Mouse (Mus musculus): Measurements from ENCODE around the gene Cyp2f2. TPM values are rescaled to one million over a fixed set of nuclear protein-coding genes. Genes with fewer than 3 reads are reported as not detected.

Gene Cyp2f2
- polyA plus RNA-seq, 1 experiment from 2014 or later, result not detected

- no peaks in the 10 kb centered on the region for H3K4me1 ChIP-seq (ENCODE audit: control insufficient read depth, insufficient read depth, low read length)
- WGBS, result 69% methylated on average over 3 of the region's 3 CpGs
- H3K27ac ChIP-seq (ENCODE audit: low read depth, low read length), result no peak overlapping the region
- no peak overlapping the region for H3K4me3 ChIP-seq (ENCODE audit: low read length)
- H3K36me3 ChIP-seq (ENCODE audit: control insufficient read depth, insufficient read depth, low read length), result no peaks in the 10 kb centered on the region
- H3K9ac ChIP-seq (ENCODE audit: low read depth, low read length), result no peak overlapping the region
- H3K27me3 ChIP-seq (ENCODE audit: control insufficient read depth, insufficient read depth, low read length), result no peaks in the 10 kb centered on the region
- H3K4me2 ChIP-seq (replicated peaks; ENCODE audit: low read depth, low read length), result no peak overlapping the region
- no peak for ATAC-seq (ENCODE audit: low FRiP score, low TSS enrichment)
- H3K9me3 ChIP-seq (ENCODE audit: control insufficient read depth, low read length), result no peaks in the 10 kb centered on the region
Observed at GRCm38 (mm10) chr7:27111987-27112386, 7.7 kb upstream of the Cyp2f2 start.

DNA sequence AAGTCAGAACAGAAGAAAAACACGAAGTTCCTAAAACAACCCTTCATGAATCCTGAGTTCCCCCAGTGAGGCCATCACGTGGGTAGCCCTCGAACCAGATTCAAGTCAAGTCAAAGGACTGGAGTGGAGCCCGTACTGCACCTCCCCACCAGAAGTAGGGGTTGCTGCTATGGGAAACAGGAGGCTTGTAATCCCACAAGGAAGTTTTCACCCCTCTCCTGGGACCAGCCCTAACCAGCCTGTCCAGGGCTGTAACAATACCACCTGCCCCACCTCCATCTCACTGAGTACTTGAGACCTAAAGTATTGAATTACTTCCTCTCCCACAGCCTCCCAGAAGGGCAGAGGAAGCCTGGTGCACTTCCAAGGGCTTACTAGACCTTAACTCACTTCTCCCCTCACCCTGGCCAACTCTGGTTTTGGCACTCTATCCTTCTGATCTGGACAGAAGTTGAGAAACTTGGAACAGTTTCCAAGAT, 1.6 kb upstream of the Cyp2f2 start:
- ATAC-seq (ENCODE audit: low FRiP score, low TSS enrichment), result peak; percentile 71; the same call in 1 of the 2 replicates
- Histone ChIP-seq H3K27ac (ENCODE audit: low read depth, low read length) (no peak overlapping the region), H3K9ac (ENCODE audit: low read depth, low read length) (no peak overlapping the region)

DNA sequence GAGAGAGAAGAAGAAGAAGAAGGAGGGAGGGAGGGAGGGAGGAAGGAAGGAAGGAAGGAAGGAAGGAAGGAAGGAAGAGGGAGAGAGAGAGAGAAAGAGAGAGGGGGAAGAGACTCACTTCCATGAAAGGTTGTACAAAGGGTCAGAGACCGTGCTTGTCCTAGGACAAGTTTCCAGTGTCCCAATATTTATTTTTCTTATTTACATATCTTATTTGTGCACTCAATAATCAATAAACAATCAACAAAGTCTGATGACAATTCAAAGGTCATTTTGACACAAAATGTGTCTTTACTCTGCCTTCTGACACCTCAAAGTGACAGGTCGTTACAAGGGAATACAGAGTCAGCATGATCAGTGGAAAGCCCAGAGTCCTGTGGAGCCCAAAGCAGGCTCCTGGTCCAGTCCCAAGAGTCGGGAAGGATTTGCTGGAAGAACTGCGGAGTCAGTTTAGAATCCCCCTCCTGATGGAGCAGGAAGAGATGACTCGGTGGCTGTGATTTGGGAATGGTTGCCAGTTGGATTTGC, 4.7 kb downstream of the Cyp2f2 start:
- no peaks in the 10 kb centered on the region for H3K36me3 ChIP-seq (ENCODE audit: control insufficient read depth, insufficient read depth, low read length)
- no peaks in the 10 kb centered on the region for H3K4me1 ChIP-seq (ENCODE audit: control insufficient read depth, insufficient read depth, low read length)
- H3K27ac ChIP-seq (ENCODE audit: low read depth, low read length), result no peak overlapping the region
- no peak overlapping the region for H3K4me2 ChIP-seq (replicated peaks; ENCODE audit: low read depth, low read length)
- no peaks in the 10 kb centered on the region for H3K27me3 ChIP-seq (ENCODE audit: control insufficient read depth, insufficient read depth, low read length)
- H3K9me3 ChIP-seq (ENCODE audit: control insufficient read depth, low read length), result no peaks in the 10 kb centered on the region
- WGBS, result 73% methylated on average over 5 of the region's 5 CpGs
- H3K4me3 ChIP-seq (ENCODE audit: low read length), result no peak overlapping the region
- no peak for ATAC-seq (ENCODE audit: low FRiP score, low TSS enrichment)
- H3K9ac ChIP-seq (ENCODE audit: low read depth, low read length), result no peak overlapping the region

More for the DNA sequence above, 1.6 kb upstream of the Cyp2f2 start:
- Histone ChIP-seq H3K27me3 (ENCODE audit: control insufficient read depth, insufficient read depth, low read length) (no peaks in the 10 kb centered on the region), H3K4me3 (ENCODE audit: low read length) (no peak overlapping the region), H3K9me3 (ENCODE audit: control insufficient read depth, low read length) (no peaks in the 10 kb centered on the region), H3K4me1 (ENCODE audit: control insufficient read depth, insufficient read depth, low read length) (no peaks in the 10 kb centered on the region), H3K36me3 (ENCODE audit: control insufficient read depth, insufficient read depth, low read length) (no peaks in the 10 kb centered on the region), H3K4me2 (replicated peaks; ENCODE audit: low read depth, low read length) (no peak overlapping the region)
- WGBS, result 72% methylated on average over 4 of the region's 4 CpGs

DNA sequence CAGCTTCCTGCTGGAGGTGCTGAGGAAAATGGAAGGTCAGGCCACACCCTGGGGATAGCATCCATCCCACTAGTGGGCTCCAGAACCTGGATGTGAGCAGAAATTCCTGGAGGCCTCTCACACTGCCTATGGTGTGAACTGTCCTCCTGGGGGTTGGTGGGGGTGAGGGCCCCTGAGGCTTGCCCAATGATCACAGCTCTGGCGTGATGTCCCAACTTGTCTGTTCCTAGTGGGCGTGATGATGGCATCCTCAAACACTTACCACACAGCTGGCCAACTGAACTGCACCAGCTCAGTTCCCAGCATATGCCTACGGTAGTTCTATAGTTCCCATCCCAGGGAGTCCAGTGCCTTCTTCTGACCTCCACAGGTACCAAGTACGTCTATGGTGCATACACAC, 5.3 kb downstream of the Cyp2f2 start:
- no peak overlapping the region for H3K4me3 ChIP-seq (ENCODE audit: low read length)
- no peaks in the 10 kb centered on the region for H3K36me3 ChIP-seq (ENCODE audit: control insufficient read depth, insufficient read depth, low read length)
- no peak for ATAC-seq (ENCODE audit: low FRiP score, low TSS enrichment)
- 88% methylated on average over 4 of the region's 4 CpGs for WGBS
- no peak overlapping the region for H3K9ac ChIP-seq (ENCODE audit: low read depth, low read length)
- H3K27me3 ChIP-seq (ENCODE audit: control insufficient read depth, insufficient read depth, low read length), result no peaks in the 10 kb centered on the region
- no peaks in the 10 kb centered on the region for H3K4me1 ChIP-seq (ENCODE audit: control insufficient read depth, insufficient read depth, low read length)
- H3K4me2 ChIP-seq (replicated peaks; ENCODE audit: low read depth, low read length), result no peak overlapping the region
- no peak overlapping the region for H3K27ac ChIP-seq (ENCODE audit: low read depth, low read length)
- no peaks in the 10 kb centered on the region for H3K9me3 ChIP-seq (ENCODE audit: control insufficient read depth, low read length)

GRCm38 (mm10) chr7:27128162-27128561, 8.5 kb downstream of the Cyp2f2 start:
- ATAC-seq (ENCODE audit: low FRiP score, low TSS enrichment), result peak; percentile 68; the same call in 1 of the 2 replicates
- Histone ChIP-seq H3K27ac (ENCODE audit: low read depth, low read length) (no peak overlapping the region), H3K27me3 (ENCODE audit: control insufficient read depth, insufficient read depth, low read length) (no peaks in the 10 kb centered on the region), H3K4me3 (ENCODE audit: low read length) (no peak overlapping the region), H3K4me1 (ENCODE audit: control insufficient read depth, insufficient read depth, low read length) (no peaks in the 10 kb centered on the region), H3K9ac (ENCODE audit: low read depth, low read length) (no peak overlapping the region), H3K9me3 (ENCODE audit: control insufficient read depth, low read length) (peaks cover 2% of the 10 kb centered on the region; the same call in 1 of the 2 replicates), H3K36me3 (ENCODE audit: control insufficient read depth, insufficient read depth, low read length) (no peaks in the 10 kb centered on the region), H3K4me2 (replicated peaks; ENCODE audit: low read depth, low read length) (no peak overlapping the region)
- 51% methylated on average over 3 of the region's 3 CpGs for WGBS

GRCm38 (mm10) chr7:27128946-27129345, 9.2 kb downstream of the Cyp2f2 start:
- no peak overlapping the region for H3K27ac ChIP-seq (ENCODE audit: low read depth, low read length)

DNA sequence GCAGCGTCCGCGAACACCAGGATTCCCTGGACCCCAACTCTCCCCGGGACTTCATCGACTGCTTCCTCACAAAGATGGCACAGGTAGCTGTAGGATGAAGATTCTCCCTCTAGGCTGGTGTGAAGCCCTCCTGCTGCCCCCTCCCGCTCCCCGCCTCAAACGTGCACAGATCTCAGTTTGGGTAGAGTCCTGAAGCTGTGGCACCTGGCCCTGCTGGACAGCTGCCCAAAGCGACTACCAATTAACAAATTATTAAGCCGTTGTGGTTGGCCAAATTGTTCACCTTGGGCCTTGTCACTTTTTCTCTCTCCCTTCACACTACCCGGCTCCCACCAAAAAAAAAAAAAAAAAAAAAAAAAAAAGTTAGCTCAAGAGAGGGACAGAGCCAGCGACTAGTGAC, 10.1 kb downstream of the Cyp2f2 start:
- Histone ChIP-seq H3K9ac (ENCODE audit: low read depth, low read length) (no peak overlapping the region), H3K4me2 (replicated peaks; ENCODE audit: low read depth, low read length) (no peak overlapping the region), H3K27me3 (ENCODE audit: control insufficient read depth, insufficient read depth, low read length) (no peaks in the 10 kb centered on the region), H3K4me3 (ENCODE audit: low read length) (no peak overlapping the region), H3K27ac (ENCODE audit: low read depth, low read length) (no peak overlapping the region), H3K9me3 (ENCODE audit: control insufficient read depth, low read length) (peaks cover 2% of the 10 kb centered on the region; the same call in 1 of the 2 replicates), H3K36me3 (ENCODE audit: control insufficient read depth, insufficient read depth, low read length) (no peaks in the 10 kb centered on the region), H3K4me1 (ENCODE audit: control insufficient read depth, insufficient read depth, low read length) (no peaks in the 10 kb centered on the region)
- no peak for ATAC-seq (ENCODE audit: low FRiP score, low TSS enrichment)
- 88% methylated on average over 12 of the region's 12 CpGs for WGBS

More at GRCm38 (mm10) chr7:27128946-27129345, 9.2 kb downstream of the Cyp2f2 start:
- Histone ChIP-seq H3K27me3 (ENCODE audit: control insufficient read depth, insufficient read depth, low read length) (no peaks in the 10 kb centered on the region), H3K4me3 (ENCODE audit: low read length) (no peak overlapping the region), H3K9ac (ENCODE audit: low read depth, low read length) (no peak overlapping the region), H3K9me3 (ENCODE audit: control insufficient read depth, low read length) (peaks cover 2% of the 10 kb centered on the region; the same call in 1 of the 2 replicates), H3K4me1 (ENCODE audit: control insufficient read depth, insufficient read depth, low read length) (no peaks in the 10 kb centered on the region), H3K4me2 (replicated peaks; ENCODE audit: low read depth, low read length) (no peak overlapping the region), H3K36me3 (ENCODE audit: control insufficient read depth, insufficient read depth, low read length) (no peaks in the 10 kb centered on the region)
- no peak for ATAC-seq (ENCODE audit: low FRiP score, low TSS enrichment)
- 90% methylated on average over 13 of the region's 13 CpGs for WGBS

DNA sequence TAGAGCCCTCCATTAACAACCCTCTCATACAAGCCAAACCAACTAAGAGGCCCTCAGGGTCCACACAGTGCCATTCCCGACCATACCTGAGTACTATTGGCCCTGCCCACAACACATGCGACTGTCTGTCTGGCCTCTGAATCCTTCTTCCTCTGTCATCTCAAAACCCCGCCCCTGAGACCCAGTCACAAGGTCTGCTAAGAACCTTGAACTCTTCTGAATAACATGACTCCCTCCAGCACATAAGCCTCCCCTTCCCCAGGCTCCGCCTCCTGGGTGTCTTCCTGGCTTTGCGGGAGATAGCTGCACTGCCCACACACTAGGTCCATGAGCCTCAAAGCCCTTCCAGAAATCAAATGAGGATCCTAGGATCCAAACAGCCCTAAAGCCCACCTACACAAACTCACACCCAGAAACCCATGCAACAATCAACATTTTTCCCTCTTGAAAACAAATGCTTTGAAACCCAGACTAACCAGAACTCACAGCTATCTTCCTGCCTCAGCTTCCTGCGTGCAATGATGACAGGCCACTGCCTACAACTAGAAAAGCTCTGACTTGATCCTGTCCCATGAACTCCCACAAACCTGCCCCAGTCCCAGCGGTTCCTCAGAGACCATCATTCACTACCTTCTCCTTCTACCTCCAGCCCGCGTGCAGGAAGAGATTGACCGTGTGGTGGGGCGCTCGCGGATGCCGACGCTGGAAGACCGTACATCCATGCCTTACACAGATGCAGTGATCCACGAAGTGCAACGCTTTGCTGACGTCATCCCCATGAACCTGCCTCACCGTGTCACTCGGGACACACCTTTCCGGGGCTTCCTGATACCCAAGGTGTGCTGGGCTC, 11.0 kb downstream of the Cyp2f2 start:
- no peaks in the 10 kb centered on the region for H3K4me1 ChIP-seq (ENCODE audit: control insufficient read depth, insufficient read depth, low read length)
- no peak overlapping the region for H3K9ac ChIP-seq (ENCODE audit: low read depth, low read length)
- no peak for ATAC-seq (ENCODE audit: low FRiP score, low TSS enrichment)
- WGBS, result 88% methylated on average over 22 of the region's 22 CpGs
- no peaks in the 10 kb centered on the region for H3K27me3 ChIP-seq (ENCODE audit: control insufficient read depth, insufficient read depth, low read length)
- no peak overlapping the region for H3K4me2 ChIP-seq (replicated peaks; ENCODE audit: low read depth, low read length)
- no peaks in the 10 kb centered on the region for H3K36me3 ChIP-seq (ENCODE audit: control insufficient read depth, insufficient read depth, low read length)
- H3K4me3 ChIP-seq (ENCODE audit: low read length), result no peak overlapping the region
- no peak overlapping the region for H3K27ac ChIP-seq (ENCODE audit: low read depth, low read length)
- H3K9me3 ChIP-seq (ENCODE audit: control insufficient read depth, low read length), result peaks cover 2% of the 10 kb centered on the region; the same call in 1 of the 2 replicates

DNA sequence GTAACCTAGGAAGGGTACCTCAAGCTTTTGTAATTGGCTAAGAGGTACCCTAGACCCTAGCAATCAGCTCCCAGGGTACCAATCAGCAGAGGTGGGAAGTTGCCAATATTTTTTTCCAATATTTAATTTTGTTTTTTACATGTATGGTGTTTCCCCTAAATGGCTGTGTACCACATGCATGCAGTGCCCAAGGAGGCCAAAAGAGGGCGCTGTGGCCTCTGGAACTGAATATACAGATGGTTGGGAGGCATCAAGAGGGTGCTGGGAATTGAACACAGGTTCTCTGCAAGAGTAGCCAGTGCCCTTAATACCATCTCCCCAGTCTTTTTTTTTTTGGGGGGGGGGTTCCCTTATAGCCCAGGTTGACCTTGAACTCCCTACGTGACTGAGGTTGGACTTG, 11.7 kb downstream of the Cyp2f2 start:
- Histone ChIP-seq H3K27ac (ENCODE audit: low read depth, low read length) (no peak overlapping the region), H3K4me1 (ENCODE audit: control insufficient read depth, insufficient read depth, low read length) (no peaks in the 10 kb centered on the region), H3K9me3 (ENCODE audit: control insufficient read depth, low read length) (peaks cover 2% of the 10 kb centered on the region; the same call in 1 of the 2 replicates), H3K4me2 (replicated peaks; ENCODE audit: low read depth, low read length) (no peak overlapping the region), H3K27me3 (ENCODE audit: control insufficient read depth, insufficient read depth, low read length) (no peaks in the 10 kb centered on the region), H3K36me3 (ENCODE audit: control insufficient read depth, insufficient read depth, low read length) (no peaks in the 10 kb centered on the region), H3K9ac (ENCODE audit: low read depth, low read length) (no peak overlapping the region), H3K4me3 (ENCODE audit: low read length) (no peak overlapping the region)
- no peak for ATAC-seq (ENCODE audit: low FRiP score, low TSS enrichment)
- 60% methylated on average over 2 of the region's 2 CpGs for WGBS

Data from kidney, embryonic 14.5 days (tissue).